Mouse (Mus musculus) liver, adult 2 months (tissue): ENCODE measurements around the gene Spats2. TPM values are rescaled to one million over a fixed set of nuclear protein-coding genes. Genes with fewer than 3 reads are reported as not detected.

Experiments used
- DNase-seq: peaks from one replicate; pipeline ENCODE4 v3.0.0-alpha.2; 2011; ENCODE audit warnings: low read depth, low spot score; ENCODE audit errors: extremely low read depth
- H3K27ac ChIP-seq: fragments of 200-500 bp; replicated peaks from 2 replicates; pipeline ENCODE4 v1.5.1; 2012; ENCODE audit warnings: low read depth, mild to moderate bottlenecking, control low read depth, inconsistent platforms, low read length; ENCODE audit not compliant: insufficient read depth
- H3K27me3 ChIP-seq: fragments of 200-500 bp; 2 replicates; pipeline ENCODE4 v1.6.1; 2012; ENCODE audit warnings: mild to moderate bottlenecking, moderate library complexity, low read length, inconsistent platforms; ENCODE audit not compliant: control insufficient read depth, insufficient read depth
- H3K36me3 ChIP-seq: fragments of 200-500 bp; 2 replicates; pipeline ENCODE4 v1.6.1; 2012; ENCODE audit warnings: low read length, inconsistent platforms; ENCODE audit not compliant: control insufficient read depth, insufficient read depth
- H3K4me1 ChIP-seq: fragments of 200-500 bp; 2 replicates; pipeline ENCODE4 v1.6.1; 2011; ENCODE audit warnings: low read length; ENCODE audit not compliant: control insufficient read depth, insufficient read depth
- H3K4me3 ChIP-seq: fragments of 200-500 bp; 2 replicates; pipeline ENCODE4 v1.5.1; 2011; ENCODE audit warnings: low read depth, mild to moderate bottlenecking, control low read depth, low read length, moderate library complexity; ENCODE audit not compliant: insufficient read depth
- H3K79me2 ChIP-seq: fragments of 200-500 bp; 2 replicates; pipeline ENCODE4 v1.6.1; 2012; ENCODE audit warnings: inconsistent platforms, mild to moderate bottlenecking, low read length, moderate library complexity; ENCODE audit not compliant: control insufficient read depth, insufficient read depth
- H3K9ac ChIP-seq: fragments of 200-500 bp; 2 replicates; pipeline ENCODE4 v1.6.1; 2012; ENCODE audit warnings: low read depth, mild to moderate bottlenecking, control low read depth, inconsistent platforms, low read length
- CTCF ChIP-seq: fragments of 200-500 bp; IDR thresholded peaks from 2 replicates; pipeline ENCODE4 v1.5.1; 2011; ENCODE audit warnings: low read depth, low read length, control low read depth
- POLR2A ChIP-seq: fragments of 200-500 bp; IDR thresholded peaks from 2 replicates; pipeline ENCODE4 v1.6.1; 2011; ENCODE audit warnings: low read length, control low read depth; ENCODE audit not compliant: insufficient read depth; ENCODE audit errors: extremely low read depth
- WGBS: fragments of 180-500 bp; shearing (Covaris S2); methylation state at CpG from one replicate; pipeline ENCODE4 v1.1.7; 2018; 5-methylcytosine and 5-hydroxymethylcytosine counted together
- polyA plus RNA-seq: library from polyadenylated mRNA; depleted of rRNA; stranded (reverse); fragments of >200 nt; gene quantifications from 2 replicates; pipeline ENCODE4 v1.2.3, GENCODE M21; 2012
- total RNA-seq: library from RNA; depleted of rRNA; stranded (reverse); fragments of >200 nt; gene quantifications from 2 replicates; pipeline ENCODE4 v1.2.3, GENCODE M21; 2014

The Spats2 gene
- total and polyA plus RNA-seq, 2 experiments, result 2.9 to 3.2 TPM

GRCm38 (mm10) chr15:99095356-99095755 is 30.4 kb upstream of the Spats2 start:
- no peak for DNase-seq
- no peak overlapping the region for H3K27ac ChIP-seq
- H3K4me1 ChIP-seq, result peaks cover 22% of the 10 kb centered on the region
- no peaks in the 10 kb centered on the region for H3K79me2 ChIP-seq
- no peak overlapping the region for H3K4me3 ChIP-seq
- WGBS, result 58% methylated on average over 6 of the region's 6 CpGs
- H3K36me3 ChIP-seq, result no peaks in the 10 kb centered on the region
- H3K9ac ChIP-seq, result no peak overlapping the region
- TF ChIP-seq CTCF, result no peak
- H3K27me3 ChIP-seq, result no peaks in the 10 kb centered on the region

- Histone ChIP-seq H3K4me1 (peaks cover 25% of the 10 kb centered on the region), H3K79me2 (peaks cover 2% of the 10 kb centered on the region; the same call in 1 of the 2 replicates), H3K4me3 (peak overlapping the region; percentile 67), H3K27me3 (no peaks in the 10 kb centered on the region), H3K9ac (peak overlapping the region; percentile 94), H3K36me3 (peaks cover 4% of the 10 kb centered on the region; the same call in 1 of the 2 replicates), H3K27ac (peak overlapping the region; percentile 93)
- DNase-seq, result peak; percentile 89
- TF ChIP-seq CTCF (no peak), POLR2A (peak; percentile 41; the same call in 1 of the 2 replicates)
- WGBS, result 12% methylated on average over 24 of the region's 24 CpGs
These were observed 29.5 kb upstream of the Spats2 start for GRCm38 (mm10) chr15:99096061-99096793.

- peaks cover 7% of the 10 kb centered on the region; the same call in 1 of the 2 replicates for H3K79me2 ChIP-seq
- DNase-seq, result peak; percentile 55
- no peak for TF ChIP-seq CTCF
- TF ChIP-seq POLR2A, result no peak
- peak overlapping the region; percentile 94 for H3K9ac ChIP-seq
- no peaks in the 10 kb centered on the region for H3K27me3 ChIP-seq
- H3K4me3 ChIP-seq, result peak overlapping the region; percentile 67
- H3K36me3 ChIP-seq, result peaks cover 9% of the 10 kb centered on the region; the same call in 1 of the 2 replicates
- peaks cover 27% of the 10 kb centered on the region for H3K4me1 ChIP-seq
- under 1% methylated on average over 58 of the region's 58 CpGs for WGBS
- peak overlapping the region; percentile 93 for H3K27ac ChIP-seq
These were observed 28.8 kb upstream of the Spats2 start for GRCm38 (mm10) chr15:99096831-99097500.

- Histone ChIP-seq H3K27ac (peak overlapping the region; percentile 79), H3K27me3 (no peaks in the 10 kb centered on the region), H3K4me3 (peak overlapping the region; percentile 67), H3K36me3 (peaks cover 9% of the 10 kb centered on the region; the same call in 1 of the 2 replicates), H3K79me2 (peaks cover 7% of the 10 kb centered on the region; the same call in 1 of the 2 replicates), H3K4me1 (peaks cover 20% of the 10 kb centered on the region), H3K9ac (peak overlapping the region; percentile 71)
- WGBS, result 2% methylated on average over 39 of the region's 39 CpGs
- TF ChIP-seq CTCF, result no peak
- no peak for TF ChIP-seq POLR2A
- DNase-seq, result no peak
These were observed 27.8 kb upstream of the Spats2 start for GRCm38 (mm10) chr15:99097840-99098492.

GRCm38 (mm10) chr15:99098493-99098861 is 27.2 kb upstream of the Spats2 start:
- peak overlapping the region; percentile 67; the same call in 1 of the 2 replicates for H3K4me3 ChIP-seq
- H3K9ac ChIP-seq, result peak overlapping the region; percentile 71
- 5% methylated on average over 9 of the region's 9 CpGs for WGBS
- peaks cover 7% of the 10 kb centered on the region; the same call in 1 of the 2 replicates for H3K79me2 ChIP-seq
- peaks cover 9% of the 10 kb centered on the region; the same call in 1 of the 2 replicates for H3K36me3 ChIP-seq
- no peak for DNase-seq
- H3K4me1 ChIP-seq, result peaks cover 20% of the 10 kb centered on the region
- H3K27me3 ChIP-seq, result no peaks in the 10 kb centered on the region
- TF ChIP-seq POLR2A, result no peak
- no peak for TF ChIP-seq CTCF
- H3K27ac ChIP-seq, result peak overlapping the region; percentile 59
